Mouse (Mus musculus) G1E (cell line): ENCODE data around the gene Slmap.

Source experiments
- CTCF ChIP-seq: IDR thresholded peaks from 2 replicates; pipeline ENCODE4 v1.5.1; 2012; ENCODE audit warnings: low read depth, low read length, inconsistent platforms, mixed read lengths
- GATA1 ChIP-seq: IDR thresholded peaks from 2 replicates; pipeline ENCODE4 v1.6.1; 2012; ENCODE audit warnings: borderline replicate concordance, low read length, inconsistent platforms, mixed read lengths

- TF ChIP-seq CTCF (no peak), GATA1 (no peak)
Measured at GRCm38 (mm10) chr14:26495021-26495420, 39.7 kb downstream of the Slmap start.
